Mouse (Mus musculus) kidney, embryonic 16.5 days (tissue): ENCODE measurements around the gene Tjap1. TPM values are rescaled to one million over a fixed set of nuclear protein-coding genes. Genes with fewer than 3 reads are reported as not detected.

Source experiments
- ATAC-seq: fragments of 200-750 bp; cut with Nextera tagmentation; 2 replicates; pipeline ENCODE4 v1.8.0; 2017; ENCODE audit warnings: moderate TSS enrichment; ENCODE audit not compliant: low FRiP score, low TSS enrichment
- H3K27ac ChIP-seq: fragments of 300-500 bp; sonication (generic); 2 replicates; pipeline ENCODE4 v1.5.1; 2014; ENCODE audit warnings: low read length
- H3K27me3 ChIP-seq: fragments of 300-500 bp; sonication (generic); 2 replicates; pipeline ENCODE4 v1.6.1; 2014; ENCODE audit warnings: low read length, control low read depth, mixed read lengths; ENCODE audit not compliant: insufficient read depth
- H3K36me3 ChIP-seq: fragments of 300-500 bp; sonication (generic); 2 replicates; pipeline ENCODE4 v1.6.1; 2014; ENCODE audit warnings: low read length, control low read depth, mixed read lengths; ENCODE audit not compliant: insufficient read depth
- H3K4me1 ChIP-seq: fragments of 300-500 bp; sonication (generic); 2 replicates; pipeline ENCODE4 v1.6.1; 2014; ENCODE audit warnings: low read length, control low read depth, mixed read lengths; ENCODE audit not compliant: insufficient read depth
- H3K4me2 ChIP-seq: fragments of 300-500 bp; sonication (generic); replicated peaks from 2 replicates; pipeline ENCODE4 v1.6.1; 2014; ENCODE audit warnings: low read depth, low read length
- H3K4me3 ChIP-seq: fragments of 300-500 bp; sonication (generic); 2 replicates; pipeline ENCODE4 v1.5.1; 2014; ENCODE audit warnings: mild to moderate bottlenecking, low read length
- H3K9ac ChIP-seq: fragments of 300-500 bp; sonication (generic); replicated peaks from 2 replicates; pipeline ENCODE4 v1.6.1; 2014; ENCODE audit warnings: low read length
- H3K9me3 ChIP-seq: fragments of 300-500 bp; sonication (generic); 2 replicates; pipeline ENCODE4 v1.6.1; 2016; ENCODE audit warnings: low read length, control low read depth
- WGBS: fragments of 180-500 bp; shearing (Covaris S2); extraction: QIAGEN DNeasy Blood & Tissue Kit; methylation state at CpG from one replicate; pipeline ENCODE4 v1.1.7; 2014; 5-methylcytosine and 5-hydroxymethylcytosine counted together
- polyA plus RNA-seq: library from polyadenylated mRNA; unstranded; fragments of >200 nt; fragmentation: Nextera tagmentation; extraction: Ambion mirVana; gene quantifications from 2 replicates; pipeline ENCODE4 v1.2.1, GENCODE M21; 2015

Tjap1 gene
- polyA plus RNA-seq, 1 experiment from 2014 or later = 49.8 TPM

GRCm38 (mm10) chr17:46284653-46285052, 1.8 kb upstream of the Tjap1 start:
- Histone ChIP-seq H3K4me2 (no peak overlapping the region), H3K4me1 (peaks cover 27% of the 10 kb centered on the region), H3K27me3 (no peaks in the 10 kb centered on the region), H3K36me3 (no peaks in the 10 kb centered on the region; the same call in 1 of the 2 replicates), H3K4me3 (no peak overlapping the region), H3K27ac (no peak overlapping the region), H3K9me3 (no peaks in the 10 kb centered on the region), H3K9ac (no peak overlapping the region)
- no peak for ATAC-seq
- WGBS = 21% methylated on average over 7 of the region's 7 CpGs

DNA sequence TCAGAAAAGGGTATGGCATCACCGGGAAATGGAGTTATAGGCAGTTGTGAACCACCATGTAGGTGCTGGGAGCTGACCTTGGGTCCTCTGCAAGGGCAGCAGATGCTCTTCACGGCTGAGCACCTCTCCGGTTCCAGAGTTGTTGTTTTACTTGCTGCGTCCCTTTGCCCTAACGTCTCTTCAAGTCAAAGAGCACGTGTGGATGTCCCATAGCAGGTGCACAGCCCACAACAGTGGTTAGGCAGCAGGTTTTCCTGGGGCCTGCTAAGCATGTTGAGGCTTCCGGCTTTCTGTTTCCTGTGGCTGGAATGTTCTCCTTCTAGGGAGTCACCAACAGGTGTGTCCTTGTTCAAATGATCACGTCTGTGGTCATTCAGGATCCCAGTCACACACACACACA, 1.1 kb upstream of the Tjap1 start:
- H3K4me1 ChIP-seq = peaks cover 27% of the 10 kb centered on the region
- no peak overlapping the region for H3K4me2 ChIP-seq
- WGBS = 65% methylated on average over 8 of the region's 8 CpGs
- H3K9me3 ChIP-seq = no peaks in the 10 kb centered on the region
- peaks cover 5% of the 10 kb centered on the region; the same call in 1 of the 2 replicates for H3K36me3 ChIP-seq
- no peak overlapping the region for H3K4me3 ChIP-seq
- ATAC-seq = no peak
- H3K9ac ChIP-seq = no peak overlapping the region
- H3K27me3 ChIP-seq = no peaks in the 10 kb centered on the region
- no peak overlapping the region for H3K27ac ChIP-seq

- Histone ChIP-seq H3K9ac (peak overlapping the region; percentile 88), H3K4me3 (peak overlapping the region; percentile 79), H3K4me2 (peak overlapping the region; percentile 81), H3K27ac (peak overlapping the region; percentile 96), H3K27me3 (no peaks in the 10 kb centered on the region), H3K4me1 (peaks cover 27% of the 10 kb centered on the region), H3K9me3 (no peaks in the 10 kb centered on the region), H3K36me3 (peaks cover 9% of the 10 kb centered on the region)
- ATAC-seq = peak; percentile 64
- WGBS = 22% methylated on average over 9 of the region's 9 CpGs
These were observed 314 bp upstream of the Tjap1 start for GRCm38 (mm10) chr17:46283140-46283539.

DNA sequence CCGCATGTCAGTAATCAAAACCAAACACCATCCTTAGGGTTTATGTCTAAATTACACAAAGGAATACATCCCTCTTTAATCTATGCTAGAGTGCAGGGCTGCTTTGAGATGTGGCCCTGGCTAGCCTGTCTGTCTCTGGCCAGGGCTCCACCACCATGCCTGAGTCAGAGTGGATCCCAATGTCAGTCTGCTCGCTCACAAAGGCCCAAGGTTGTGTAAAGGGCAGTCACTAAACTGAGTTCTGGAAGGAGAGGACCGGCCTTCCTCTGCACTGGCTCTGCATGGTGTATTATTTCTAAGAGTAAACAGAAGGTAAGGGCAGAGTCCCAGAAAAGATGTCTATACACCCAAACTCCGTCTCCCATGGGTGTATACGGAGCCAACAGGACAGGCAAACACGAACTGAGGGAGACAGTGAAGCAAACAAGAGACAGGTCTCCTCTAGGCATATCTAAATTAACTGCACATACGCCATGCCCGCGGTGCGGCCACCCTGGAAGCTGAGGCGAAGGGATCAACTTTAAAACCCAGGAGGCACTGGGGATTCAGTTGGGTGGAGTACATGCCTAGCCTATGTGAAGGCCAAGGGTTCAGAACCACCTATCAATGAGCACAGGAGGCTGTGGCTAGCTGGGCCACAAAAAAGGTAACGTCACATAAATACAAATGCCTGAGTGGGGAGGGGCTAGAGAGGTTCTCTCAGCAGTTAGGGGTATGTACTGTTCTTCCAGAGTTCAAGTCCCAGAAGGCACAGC, 4.6 kb downstream of the Tjap1 start:
- WGBS = 92% methylated on average over 12 of the region's 12 CpGs

DNA sequence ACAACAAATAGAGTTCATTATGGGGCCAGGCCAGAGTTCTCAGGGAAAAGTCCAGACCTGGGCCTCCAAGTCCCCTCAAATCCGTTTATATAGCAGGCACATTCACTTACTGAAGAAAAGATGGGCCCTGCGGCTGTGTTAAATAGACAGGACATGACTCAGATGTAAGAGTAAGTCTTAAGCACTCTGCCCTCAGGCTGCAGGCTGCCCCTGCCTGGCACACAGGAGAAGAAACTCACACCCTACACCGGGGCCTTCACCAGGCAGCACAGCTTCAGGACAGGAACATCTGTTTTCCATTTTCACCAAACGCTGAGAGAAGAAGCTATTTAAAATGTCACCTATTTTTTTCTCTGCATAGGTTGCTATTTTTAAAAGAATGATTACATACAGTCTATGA, 5.2 kb downstream of the Tjap1 start:
- 81% methylated on average over 4 of the region's 4 CpGs for WGBS

More for the DNA sequence above, 4.6 kb downstream of the Tjap1 start:
- no peak overlapping the region for H3K4me2 ChIP-seq
- ATAC-seq = no peak
- peaks cover 18% of the 10 kb centered on the region for H3K36me3 ChIP-seq
- H3K9me3 ChIP-seq = no peaks in the 10 kb centered on the region
- H3K4me1 ChIP-seq = peaks cover 16% of the 10 kb centered on the region
- H3K27me3 ChIP-seq = no peaks in the 10 kb centered on the region
- H3K27ac ChIP-seq = no peak overlapping the region
- no peak overlapping the region for H3K4me3 ChIP-seq
- no peak overlapping the region for H3K9ac ChIP-seq

DNA sequence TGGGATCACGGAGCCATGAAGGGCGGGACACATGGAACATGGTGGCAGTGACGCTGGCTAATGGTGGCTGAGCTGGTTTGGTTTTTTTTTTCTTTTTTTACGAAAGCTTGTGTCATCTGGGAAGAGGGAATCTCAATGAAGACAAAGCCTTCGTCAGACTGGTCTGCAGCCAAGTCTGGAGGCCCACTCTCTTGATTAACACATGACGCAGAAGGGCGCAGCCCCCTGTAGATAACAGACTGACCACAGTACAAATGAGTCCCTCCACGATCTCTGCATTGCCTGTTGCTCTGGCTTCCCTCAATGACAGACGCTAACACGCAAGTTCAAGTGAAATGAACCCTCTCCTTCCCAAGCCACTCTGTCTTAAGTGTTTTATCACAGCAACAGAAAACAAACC, 7.3 kb downstream of the Tjap1 start:
- Histone ChIP-seq H3K4me3 (no peak overlapping the region), H3K9ac (no peak overlapping the region), H3K27me3 (no peaks in the 10 kb centered on the region), H3K27ac (no peak overlapping the region), H3K4me1 (no peaks in the 10 kb centered on the region), H3K36me3 (peaks cover 33% of the 10 kb centered on the region), H3K9me3 (no peaks in the 10 kb centered on the region), H3K4me2 (no peak overlapping the region)
- 92% methylated on average over 10 of the region's 10 CpGs for WGBS
- no peak for ATAC-seq

More for the DNA sequence above, 5.2 kb downstream of the Tjap1 start:
- Histone ChIP-seq H3K27me3 (no peaks in the 10 kb centered on the region), H3K36me3 (peaks cover 18% of the 10 kb centered on the region), H3K9me3 (no peaks in the 10 kb centered on the region), H3K4me1 (peaks cover 13% of the 10 kb centered on the region), H3K4me3 (no peak overlapping the region), H3K27ac (no peak overlapping the region), H3K4me2 (no peak overlapping the region), H3K9ac (no peak overlapping the region)
- no peak for ATAC-seq

DNA sequence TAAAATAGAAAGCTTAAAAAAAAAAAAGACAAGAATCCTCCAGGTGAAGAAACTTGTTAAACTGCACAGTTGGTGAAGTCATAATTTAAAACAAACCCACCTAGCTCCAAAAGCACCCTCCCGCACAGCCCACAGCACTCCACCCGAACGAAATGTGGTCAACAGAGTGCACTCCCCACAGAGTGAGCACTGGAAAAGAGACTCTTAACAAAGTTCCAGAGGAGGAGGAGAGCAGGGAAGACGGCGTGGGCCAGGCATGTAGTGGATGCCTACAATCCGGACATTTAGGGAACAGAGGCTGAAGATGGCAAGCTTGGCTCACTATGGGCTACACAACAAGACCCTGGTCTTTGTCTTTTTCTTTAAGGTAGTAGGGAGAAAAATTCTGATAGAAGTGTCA, 7.8 kb downstream of the Tjap1 start:
- H3K9me3 ChIP-seq = no peaks in the 10 kb centered on the region
- no peak overlapping the region for H3K4me3 ChIP-seq
- H3K4me2 ChIP-seq = no peak overlapping the region
- H3K9ac ChIP-seq = no peak overlapping the region
- ATAC-seq = no peak
- H3K4me1 ChIP-seq = no peaks in the 10 kb centered on the region
- H3K27me3 ChIP-seq = no peaks in the 10 kb centered on the region
- H3K36me3 ChIP-seq = peaks cover 37% of the 10 kb centered on the region
- H3K27ac ChIP-seq = no peak overlapping the region
- WGBS = 85% methylated on average over 6 of the region's 6 CpGs

DNA sequence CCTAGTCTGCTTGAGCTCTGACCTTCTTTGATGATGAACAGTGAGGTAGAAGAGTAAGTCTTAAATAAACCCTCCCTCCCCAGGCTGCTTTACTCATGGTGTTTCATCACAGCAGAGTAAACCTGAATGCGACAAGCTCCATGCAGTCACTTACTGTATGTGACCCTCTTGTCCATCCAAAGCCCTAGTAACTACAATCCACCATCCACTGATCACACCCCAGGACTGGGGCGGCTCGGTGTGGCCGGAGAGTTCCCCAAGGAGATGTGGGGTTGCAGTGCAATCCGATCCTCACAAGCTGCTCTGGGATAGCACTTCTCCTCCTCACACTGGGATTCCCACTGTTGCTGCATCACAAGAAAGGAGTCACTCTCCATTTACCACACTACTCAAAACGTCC, 8.4 kb downstream of the Tjap1 start:
- no peak for ATAC-seq
- peaks cover 38% of the 10 kb centered on the region for H3K36me3 ChIP-seq
- 55% methylated on average over 6 of the region's 6 CpGs for WGBS
- H3K4me1 ChIP-seq = no peaks in the 10 kb centered on the region
- H3K9ac ChIP-seq = no peak overlapping the region
- no peaks in the 10 kb centered on the region for H3K27me3 ChIP-seq
- H3K4me3 ChIP-seq = no peak overlapping the region
- no peaks in the 10 kb centered on the region for H3K9me3 ChIP-seq
- H3K4me2 ChIP-seq = no peak overlapping the region
- no peak overlapping the region for H3K27ac ChIP-seq

DNA sequence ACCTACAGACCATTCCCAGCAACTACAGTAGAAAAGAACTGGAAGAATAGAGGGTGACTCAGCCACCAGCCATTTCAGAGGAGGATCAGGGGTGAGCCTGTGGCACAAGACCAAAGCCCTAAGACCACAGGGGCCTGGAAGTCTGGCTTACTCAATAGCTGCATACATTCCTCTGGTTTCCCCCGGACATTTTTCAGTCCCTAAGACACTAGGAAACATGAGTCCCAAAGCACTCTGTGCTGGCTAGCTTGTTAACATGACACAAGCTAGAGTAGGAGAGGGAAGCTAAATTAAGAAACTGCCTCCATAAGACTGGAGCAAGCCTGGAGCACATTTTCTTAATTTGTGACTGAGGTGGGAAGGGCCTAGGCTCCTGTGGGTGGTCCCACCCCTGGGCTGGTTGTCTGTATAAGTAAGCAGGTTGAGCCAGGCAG, 9.0 kb downstream of the Tjap1 start:
- H3K36me3 ChIP-seq = peaks cover 33% of the 10 kb centered on the region
- no peak overlapping the region for H3K4me3 ChIP-seq
- H3K4me2 ChIP-seq = no peak overlapping the region
- 76% methylated on average over 1 of the region's 1 CpGs for WGBS
- ATAC-seq = no peak
- H3K27ac ChIP-seq = no peak overlapping the region
- H3K27me3 ChIP-seq = no peaks in the 10 kb centered on the region
- H3K4me1 ChIP-seq = no peaks in the 10 kb centered on the region
- H3K9me3 ChIP-seq = no peaks in the 10 kb centered on the region
- H3K9ac ChIP-seq = 0 out of 2 replicates have a peak overlapping the region, but pooled peaks have one; percentile 9

GRCm38 (mm10) chr17:46272675-46273074, 10.2 kb downstream of the Tjap1 start:
- 80% methylated on average over 5 of the region's 5 CpGs for WGBS
- peaks cover 28% of the 10 kb centered on the region for H3K36me3 ChIP-seq

More at GRCm38 (mm10) chr17:46272675-46273074, 10.2 kb downstream of the Tjap1 start:
- Histone ChIP-seq H3K9me3 (no peaks in the 10 kb centered on the region), H3K4me3 (no peak overlapping the region), H3K27me3 (no peaks in the 10 kb centered on the region), H3K27ac (no peak overlapping the region), H3K4me2 (no peak overlapping the region), H3K4me1 (no peaks in the 10 kb centered on the region), H3K9ac (no peak overlapping the region)
- ATAC-seq = no peak
